Mouse (Mus musculus) gastrocnemius, postnatal 36 days (tissue): ENCODE results near the gene Psmc3ip. TPM values are rescaled to one million over a fixed set of nuclear protein-coding genes. Genes with fewer than 3 reads are reported as not detected.

Experiments used
- DNase-seq, 2 experiments: peaks; one replicate each; pipeline ENCODE4 v3.0.0; 2022
- intact Hi-C: fragments of 180-260 bp; cut with DNase I; formaldehyde crosslinking; loops from one replicate; pipeline ENCODE4 v1.15.1; 2025
- total RNA-seq, 2 experiments: library from RNA; stranded (reverse); gene quantifications; 2 replicates each; pipeline ENCODE4 v1.2.3; 2021

The Psmc3ip gene
- total RNA-seq, 2 experiments from 2014 or later: 1.6 to 2.1 TPM

DNA sequence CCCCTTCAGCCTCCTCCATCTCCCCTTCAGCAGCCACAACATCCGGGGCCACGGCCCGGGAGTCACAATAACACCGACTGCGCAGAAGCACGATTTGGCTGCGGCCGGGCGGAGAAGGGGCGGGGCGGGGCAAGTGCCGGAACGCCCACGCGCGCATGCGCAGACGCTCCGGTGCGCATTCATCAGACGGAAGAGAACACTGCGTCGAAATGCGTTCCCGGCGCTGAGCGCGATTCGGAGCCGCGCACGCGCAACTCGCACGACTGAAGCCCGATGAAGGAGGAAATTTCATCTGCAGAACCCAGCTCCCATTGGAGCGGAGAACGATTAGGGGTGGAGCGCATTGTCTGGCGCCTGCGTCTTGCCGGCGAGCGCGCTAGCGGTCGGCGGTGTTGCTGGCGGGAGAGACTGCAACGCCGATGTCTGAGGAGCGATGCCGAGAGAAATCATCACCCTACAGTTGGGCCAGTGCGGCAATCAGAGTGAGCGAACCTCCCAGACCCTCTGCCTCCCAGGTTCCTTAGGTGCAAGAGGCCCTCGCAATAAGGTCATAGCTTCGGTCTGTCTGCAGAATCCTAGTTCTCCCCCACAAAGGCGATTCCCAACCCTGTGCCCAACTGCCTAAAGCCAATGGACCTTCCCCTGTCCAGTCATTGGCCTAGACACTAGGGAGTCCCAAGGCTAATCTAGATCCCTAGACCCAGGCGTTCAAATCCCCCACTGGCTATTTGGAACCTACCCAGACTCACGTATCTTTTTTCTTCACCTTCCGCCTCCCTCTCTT is 24.7 kb upstream of the Psmc3ip start, which contains the start of the genes Retreg3 and Tubg1:
Gene Retreg3, minus strand, starts transcription at position 133 of the 784 bp plus-strand sequence.
Gene Tubg1, plus strand, starts transcription at position 178 of the 784 bp plus-strand sequence.
- intact Hi-C loops: loop anchor here (5.0 kb wide), 1 partner anchor 52 kb away; the partner anchor contains the start of genes Cntnap1 and Plekhh3
- DNase-seq: peak; percentile 98 to 99

DNA sequence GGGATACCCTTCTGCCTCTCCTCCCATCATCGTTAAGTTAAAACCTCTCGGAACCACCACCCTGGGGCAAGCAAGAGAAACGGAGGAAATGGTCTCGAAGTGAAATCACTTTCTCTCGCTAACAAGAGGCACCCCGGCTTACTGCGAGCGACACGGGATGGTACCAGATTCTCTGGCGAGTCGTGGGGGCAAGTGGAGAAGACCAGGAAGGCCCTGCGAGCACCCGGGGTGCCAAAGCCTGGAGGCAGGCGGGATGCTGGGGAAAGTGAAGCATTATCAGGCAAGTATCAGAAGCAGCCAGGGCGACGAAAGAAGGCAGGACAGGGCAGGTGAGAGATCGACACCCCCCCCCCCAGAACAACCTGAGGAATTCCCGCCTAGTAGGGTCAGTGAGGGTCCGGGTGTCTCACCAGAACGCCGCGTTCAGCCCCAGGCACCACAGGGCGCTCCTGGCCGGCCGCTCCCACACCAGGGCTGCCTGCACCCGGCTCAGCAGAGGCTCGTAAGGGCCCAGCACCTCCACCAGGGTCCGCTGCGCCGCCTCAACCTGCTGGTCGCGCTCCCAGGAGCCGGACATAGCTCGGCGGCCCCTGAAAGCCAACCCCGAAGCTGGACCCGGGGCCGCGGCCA is 24.0 kb upstream of the Psmc3ip start:
- intact Hi-C loops: loop anchor here (5.0 kb wide), 1 partner anchor 53 kb away; the partner anchor contains the start of genes Cntnap1 and Plekhh3
- no peak for DNase-seq

DNA sequence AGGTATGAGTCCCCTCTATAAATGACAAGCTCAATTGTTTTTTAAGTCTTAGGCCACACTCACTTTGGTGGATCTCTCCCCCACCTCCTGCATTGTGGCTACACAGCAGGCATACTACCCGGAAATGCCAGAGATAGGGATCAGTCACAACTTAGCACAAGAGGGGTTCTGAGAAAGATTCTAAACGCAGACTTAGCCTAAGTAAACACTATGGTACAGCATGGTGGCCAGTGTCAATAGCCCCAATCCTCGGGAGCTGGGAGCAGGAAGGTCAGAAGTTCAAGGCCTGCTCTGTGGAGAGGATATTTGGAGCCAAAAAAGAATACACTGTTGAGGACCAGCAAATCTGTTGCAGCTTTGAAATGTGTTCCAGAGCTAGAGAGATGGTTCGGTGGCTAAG is 22.9 kb upstream of the Psmc3ip start:
- intact Hi-C loops: loop anchor here (5.0 kb wide), 1 partner anchor 54 kb away; the partner anchor contains the start of genes Cntnap1 and Plekhh3

GRCm38 (mm10) chr11:101115564-101115963 is 20.3 kb upstream of the Psmc3ip start:
- intact Hi-C loops: loop anchor here (5.0 kb wide), 1 partner anchor 57 kb away; the partner anchor contains the start of genes Cntnap1 and Plekhh3
- no peak for DNase-seq

More for the DNA sequence above, 22.9 kb upstream of the Psmc3ip start:
- no peak for DNase-seq

DNA sequence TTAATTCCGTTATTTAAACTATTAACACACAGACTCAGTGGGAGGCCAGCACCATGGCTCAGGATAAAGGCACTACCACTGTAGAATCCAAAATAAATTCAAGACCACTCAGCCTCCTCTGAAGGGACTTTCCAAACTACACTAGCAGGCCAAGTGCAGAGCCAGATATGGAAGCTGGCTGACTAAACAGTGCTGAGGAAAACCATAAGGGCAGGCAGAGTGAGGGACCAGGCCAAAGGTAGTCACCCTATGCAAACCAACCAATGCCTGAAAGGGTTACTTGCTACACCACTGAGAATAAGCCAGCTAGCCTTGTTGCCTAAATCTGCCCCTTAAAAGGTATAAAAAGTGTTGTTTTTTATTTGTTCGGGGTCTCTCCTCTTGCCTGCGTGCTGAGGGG is 16.9 kb upstream of the Psmc3ip start:
- DNase-seq: no peak

GRCm38 (mm10) chr11:101111178-101111577 is 15.9 kb upstream of the Psmc3ip start:
- no peak for DNase-seq
- intact Hi-C loops: no loop called here

More for the DNA sequence above, 16.9 kb upstream of the Psmc3ip start:
- intact Hi-C loops: no loop called here

GRCm38 (mm10) chr11:101110708-101111107 is 15.5 kb upstream of the Psmc3ip start:
- no peak for DNase-seq
- intact Hi-C loops: no loop called here

DNA sequence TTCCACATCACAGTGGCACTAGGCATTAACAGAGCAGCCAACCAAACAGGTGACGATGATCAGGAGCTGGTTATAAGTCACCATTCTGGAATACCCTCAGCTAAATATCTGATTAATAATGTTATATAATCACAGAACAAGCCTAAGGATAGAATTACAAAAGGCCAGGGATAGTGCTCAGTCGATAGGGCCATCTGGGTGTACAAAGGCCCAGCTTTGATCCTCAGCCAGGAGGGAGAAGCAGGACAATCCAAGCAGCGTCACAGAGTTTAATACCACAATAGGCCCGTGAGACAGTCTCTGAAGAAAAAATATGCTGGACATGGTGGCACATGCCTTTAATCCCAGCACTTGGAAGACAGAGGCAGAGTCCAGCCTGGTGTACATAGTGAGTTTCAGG is 14.1 kb upstream of the Psmc3ip start:
- no peak for DNase-seq
- intact Hi-C loops: no loop called here

DNA sequence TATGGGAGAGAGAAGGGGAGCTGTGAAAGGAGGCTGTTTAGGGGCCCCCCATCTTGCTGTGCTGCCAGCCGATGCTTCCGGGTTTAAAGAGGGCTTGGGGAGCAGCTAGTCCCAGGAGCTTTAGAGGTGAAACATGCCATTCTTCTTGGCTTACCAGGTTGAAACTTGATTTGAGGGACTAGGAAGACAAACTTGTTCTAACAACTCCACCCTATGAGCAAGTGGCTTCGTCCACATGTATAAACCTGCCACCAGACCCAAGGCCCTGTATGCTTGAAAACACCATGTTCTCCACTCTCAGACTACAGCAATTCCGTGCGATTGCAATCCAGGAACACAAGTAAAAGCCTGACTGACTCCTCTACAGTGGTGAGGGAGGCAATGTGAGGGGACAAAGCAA is 7.8 kb upstream of the Psmc3ip start:
- DNase-seq: no peak
- intact Hi-C loops: no loop called here

GRCm38 (mm10) chr11:101098231-101098630 is 3.0 kb upstream of the Psmc3ip start:
- no peak for DNase-seq
- intact Hi-C loops: no loop called here

DNA sequence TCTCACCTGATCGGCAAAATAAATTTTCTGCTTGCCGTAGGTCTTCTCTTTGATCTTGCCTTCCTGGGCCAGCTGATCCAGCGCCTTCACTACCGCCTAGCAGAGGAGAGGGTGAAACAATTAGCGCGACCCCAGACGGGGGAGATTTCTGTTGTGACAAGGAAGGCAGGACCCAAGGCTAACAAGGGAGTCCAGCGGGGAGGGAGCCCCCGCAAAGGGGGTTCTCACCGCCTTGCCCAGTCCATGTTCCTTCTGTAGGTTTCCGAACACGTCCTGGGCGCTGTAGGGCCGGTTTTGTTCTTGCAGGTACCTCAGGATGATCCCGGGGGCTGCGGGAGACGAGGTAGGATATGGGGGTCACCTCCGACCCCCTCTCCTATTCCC is 314 bp downstream of the Psmc3ip start:
- DNase-seq: no peak
- intact Hi-C loops: loop anchor here (1.0 kb wide), 1 partner anchor 80 kb away; the partner anchor contains the start of gene Ccr10

DNA sequence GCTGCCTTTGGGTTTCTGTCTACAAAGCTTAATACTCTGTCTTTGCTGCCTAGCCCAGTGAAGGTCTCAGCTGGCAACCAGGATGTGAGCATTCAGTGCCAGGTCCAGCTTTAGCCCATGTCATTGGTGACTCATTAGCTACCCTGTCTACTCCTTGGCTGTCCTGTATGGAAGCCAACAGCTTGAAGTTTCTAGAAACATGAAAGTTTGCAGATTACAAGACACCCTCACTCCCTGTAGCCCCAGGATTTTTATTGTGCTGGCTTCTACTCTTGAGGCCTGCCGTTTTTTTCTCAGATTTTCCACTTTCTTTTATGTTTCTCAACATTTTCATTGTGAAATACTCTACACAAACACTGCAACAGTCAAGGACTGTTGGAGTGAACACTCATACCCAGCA is 5.3 kb downstream of the Psmc3ip start:
- DNase-seq: no peak
- intact Hi-C loops: no loop called here

- intact Hi-C loops: no loop called here
These were observed 7.6 kb downstream of the Psmc3ip start for GRCm38 (mm10) chr11:101087682-101088055.

DNA sequence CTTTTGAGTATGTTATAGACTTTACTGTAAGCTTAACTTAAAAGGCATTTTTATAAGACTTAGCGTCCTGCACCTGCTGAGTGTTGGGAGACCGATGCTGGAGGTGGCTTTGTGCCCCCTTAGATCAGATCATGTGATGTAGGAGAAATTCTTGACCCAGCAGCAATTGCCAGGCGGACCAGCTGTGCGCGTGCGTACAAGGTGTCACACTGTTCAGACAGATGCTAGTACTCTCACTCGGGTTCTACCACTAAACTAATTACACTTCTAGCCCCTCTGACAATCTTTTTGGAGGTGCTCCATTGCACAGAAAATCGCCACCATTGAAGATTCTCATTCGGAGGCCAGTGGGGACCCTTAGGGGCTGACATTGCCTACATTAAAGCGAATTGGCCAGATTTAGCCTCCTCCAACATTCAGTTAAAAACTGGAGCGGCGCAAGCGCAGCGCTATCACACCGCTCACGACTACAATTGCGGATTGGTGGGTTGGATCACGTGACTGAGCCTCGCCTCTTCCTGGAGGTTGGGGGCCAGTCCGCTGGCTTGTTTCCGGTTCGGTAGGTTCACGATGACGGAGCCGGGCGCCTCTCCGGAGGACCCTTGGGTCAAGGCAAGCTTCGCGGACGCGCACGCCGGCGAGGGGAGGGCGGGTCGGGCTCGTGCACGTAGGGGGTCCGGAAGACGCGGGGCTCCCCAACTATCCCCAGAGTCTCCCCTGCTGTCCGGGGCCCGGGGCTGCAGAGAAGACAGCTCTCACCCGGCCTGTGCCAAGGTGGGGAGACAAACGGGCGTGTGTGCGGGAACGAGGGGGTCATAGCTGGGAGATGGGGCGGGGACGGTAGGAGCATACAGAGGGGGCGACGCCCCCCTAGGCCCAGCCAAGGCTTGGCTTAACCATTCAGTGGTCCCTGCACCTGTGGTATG is 8.2 kb downstream of the Psmc3ip start, which contains the start of gene Mlx:
Gene Mlx, plus strand, starts transcription at position 522 of the 926 bp plus-strand sequence.
- DNase-seq: peak; percentile 75 to 86
- intact Hi-C loops: no loop called here

More at GRCm38 (mm10) chr11:101087682-101088055, 7.6 kb downstream of the Psmc3ip start:
- DNase-seq: no peak

- intact Hi-C loops: no loop called here
- no peak for DNase-seq
These were observed 8.9 kb downstream of the Psmc3ip start for GRCm38 (mm10) chr11:101086323-101086674.

DNA sequence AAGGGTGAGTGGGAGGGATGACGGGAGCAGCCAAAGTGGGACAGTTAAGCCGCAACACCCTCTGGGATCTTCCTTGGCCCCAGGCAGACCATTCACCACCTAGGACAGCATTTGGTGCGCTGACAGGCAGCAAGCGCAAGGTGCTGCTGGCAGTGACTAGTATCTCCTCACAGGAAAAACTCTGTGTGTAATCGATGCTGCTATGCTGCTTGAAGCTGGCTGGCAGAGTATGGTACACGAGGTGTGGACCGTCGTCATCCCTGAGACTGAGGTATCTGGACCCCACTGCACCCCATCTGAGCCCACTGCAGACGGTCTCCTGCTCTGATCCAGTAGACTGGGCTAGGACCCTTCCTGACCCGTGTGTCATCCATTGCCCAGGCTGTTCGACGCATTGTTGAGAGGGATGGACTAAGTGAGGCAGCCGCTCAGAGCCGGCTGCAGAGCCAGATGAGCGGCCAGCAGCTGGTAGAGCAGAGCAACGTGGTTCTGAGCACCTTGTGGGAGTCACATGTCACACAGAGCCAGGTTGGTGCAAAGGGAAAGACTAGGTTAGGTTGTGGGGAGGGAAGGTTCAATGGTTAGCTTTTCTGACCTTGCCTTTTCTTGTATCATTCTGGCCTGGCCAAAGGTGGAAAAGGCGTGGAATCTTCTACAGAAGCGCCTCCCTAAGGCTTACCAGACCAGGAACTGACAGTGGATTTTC is 9.5 kb downstream of the Psmc3ip start:
- no peak for DNase-seq
- intact Hi-C loops: no loop called here

DNA sequence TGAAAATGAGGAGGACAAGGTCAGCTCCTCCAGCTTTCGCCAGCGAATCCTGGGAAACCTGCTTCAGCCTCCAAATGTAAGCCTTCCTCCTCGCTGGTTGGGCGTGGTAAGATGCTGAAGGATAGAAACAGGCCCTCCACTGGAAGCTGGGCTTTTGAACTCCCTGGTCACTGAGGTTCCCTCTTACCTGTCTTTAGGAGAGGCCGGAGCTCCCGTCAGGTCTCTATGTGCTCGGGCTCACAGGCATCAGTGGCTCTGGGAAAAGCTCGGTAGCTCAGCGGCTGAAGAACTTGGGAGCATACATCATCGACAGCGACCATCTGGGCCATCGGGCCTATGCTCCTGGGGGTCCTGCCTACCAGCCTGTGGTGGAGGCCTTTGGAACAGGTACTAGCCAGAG is 10.4 kb downstream of the Psmc3ip start:
- intact Hi-C loops: no loop called here
- no peak for DNase-seq

- DNase-seq: no peak
- intact Hi-C loops: no loop called here
These were observed 11.0 kb downstream of the Psmc3ip start for GRCm38 (mm10) chr11:101084246-101084645.

DNA sequence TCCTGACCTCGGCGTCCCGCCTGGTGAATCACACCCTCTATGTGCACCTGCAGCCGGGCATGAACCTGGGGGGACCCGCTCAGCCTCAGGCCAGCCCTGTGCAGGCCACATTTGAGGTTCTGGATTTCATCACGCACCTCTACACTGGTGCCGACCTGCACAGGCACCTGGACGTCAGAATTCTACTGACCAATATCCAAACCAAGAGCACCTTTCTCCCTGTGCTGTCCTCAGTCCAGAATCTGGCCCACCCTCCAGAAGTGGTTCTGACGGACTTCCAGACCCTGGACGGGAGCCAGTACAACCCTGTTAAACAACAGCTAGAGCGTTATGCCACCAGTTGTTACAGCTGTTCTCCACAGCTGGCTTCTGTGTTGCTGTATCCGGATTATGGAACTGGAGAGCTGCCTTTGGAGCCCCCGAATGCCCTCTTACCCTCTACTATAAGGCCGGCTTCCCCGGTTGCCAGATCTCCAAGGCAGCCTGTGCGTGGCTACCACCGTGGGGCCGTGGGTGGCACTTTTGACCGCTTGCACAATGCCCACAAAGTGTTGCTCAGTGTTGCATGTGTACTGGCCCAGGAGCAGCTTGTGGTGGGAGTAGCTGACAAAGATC is 12.0 kb downstream of the Psmc3ip start:
- no peak for DNase-seq
- intact Hi-C loops: no loop called here
